Mouse (Mus musculus): Measurements from ENCODE around the gene Man2a1. TPM values are rescaled to one million over a fixed set of nuclear protein-coding genes. Genes with fewer than 3 reads are reported as not detected.

Gene Man2a1
- polyA plus RNA-seq, 1 experiment from 2014 or later: 9.1 TPM

GRCm38 (mm10) chr17:64608923-64609598 is 8.5 kb downstream of the Man2a1 start:
- H3K36me3 ChIP-seq: 0 out of 2 replicates have a peak, but pooled peaks cover 4% of the 10 kb centered on the region
- no peak for DNase-seq (ENCODE audit: low spot score)
- no peak overlapping the region for H3K4me3 ChIP-seq
- H3K4me1 ChIP-seq: peaks cover 8% of the 10 kb centered on the region
- WGBS: 65% methylated on average over 6 of the region's 6 CpGs
- H3K27me3 ChIP-seq (ENCODE audit: insufficient read depth, poor library complexity, severe bottlenecking): peaks cover 4% of the 10 kb centered on the region; the same call in 1 of the 2 replicates
- no peaks in the 10 kb centered on the region for H3K9me3 ChIP-seq
- H3K27ac ChIP-seq: no peak overlapping the region

GRCm38 (mm10) chr17:64609741-64610140 is 9.2 kb downstream of the Man2a1 start:
- DNase-seq (ENCODE audit: low spot score): no peak
- Histone ChIP-seq H3K36me3 (0 out of 2 replicates have a peak, but pooled peaks cover 4% of the 10 kb centered on the region), H3K4me3 (no peak overlapping the region), H3K9me3 (no peaks in the 10 kb centered on the region), H3K27me3 (ENCODE audit: insufficient read depth, poor library complexity, severe bottlenecking) (peaks cover 4% of the 10 kb centered on the region; the same call in 1 of the 2 replicates), H3K4me1 (peaks cover 8% of the 10 kb centered on the region), H3K27ac (no peak overlapping the region)
- WGBS: 59% methylated on average over 3 of the region's 3 CpGs

- Histone ChIP-seq H3K4me1 (0 out of 2 replicates have a peak, but pooled peaks cover 3% of the 10 kb centered on the region), H3K27ac (no peak overlapping the region), H3K27me3 (ENCODE audit: insufficient read depth, poor library complexity, severe bottlenecking) (peaks cover 4% of the 10 kb centered on the region; the same call in 1 of the 2 replicates), H3K4me3 (no peak overlapping the region), H3K9me3 (no peaks in the 10 kb centered on the region), H3K36me3 (0 out of 2 replicates have a peak, but pooled peaks cover 4% of the 10 kb centered on the region)
- DNase-seq (ENCODE audit: low spot score): no peak
- 83% methylated on average over 5 of the region's 5 CpGs for WGBS
Observed at GRCm38 (mm10) chr17:64611426-64611825, 10.9 kb downstream of the Man2a1 start.

GRCm38 (mm10) chr17:64612135-64612885 is 11.8 kb downstream of the Man2a1 start:
- Histone ChIP-seq H3K4me1 (0 out of 2 replicates have a peak, but pooled peaks cover 4% of the 10 kb centered on the region), H3K36me3 (0 out of 2 replicates have a peak, but pooled peaks cover 4% of the 10 kb centered on the region), H3K27ac (no peak overlapping the region), H3K27me3 (ENCODE audit: insufficient read depth, poor library complexity, severe bottlenecking) (peaks cover 4% of the 10 kb centered on the region; the same call in 1 of the 2 replicates), H3K9me3 (no peaks in the 10 kb centered on the region), H3K4me3 (no peak overlapping the region)
- no peak for DNase-seq (ENCODE audit: low spot score)
- WGBS: 88% methylated on average over 16 of the region's 16 CpGs

- 0 out of 2 replicates have a peak, but pooled peaks cover 5% of the 10 kb centered on the region for H3K4me1 ChIP-seq
- peaks cover 4% of the 10 kb centered on the region; the same call in 1 of the 2 replicates for H3K27me3 ChIP-seq (ENCODE audit: insufficient read depth, poor library complexity, severe bottlenecking)
- WGBS: 89% methylated on average over 3 of the region's 3 CpGs
- H3K27ac ChIP-seq: no peak overlapping the region
- no peak overlapping the region for H3K4me3 ChIP-seq
- DNase-seq (ENCODE audit: low spot score): no peak
- H3K36me3 ChIP-seq: 0 out of 2 replicates have a peak, but pooled peaks cover 4% of the 10 kb centered on the region
- H3K9me3 ChIP-seq: no peaks in the 10 kb centered on the region
Observed at GRCm38 (mm10) chr17:64612930-64613329, 12.4 kb downstream of the Man2a1 start.

GRCm38 (mm10) chr17:64613351-64613750 is 12.8 kb downstream of the Man2a1 start:
- H3K27me3 ChIP-seq (ENCODE audit: insufficient read depth, poor library complexity, severe bottlenecking): peaks cover under 1% of the 10 kb centered on the region; the same call in 1 of the 2 replicates
- 75% methylated on average over 3 of the region's 3 CpGs for WGBS
- H3K27ac ChIP-seq: no peak overlapping the region
- no peaks in the 10 kb centered on the region for H3K9me3 ChIP-seq
- H3K36me3 ChIP-seq: 0 out of 2 replicates have a peak, but pooled peaks cover 4% of the 10 kb centered on the region
- no peak for DNase-seq (ENCODE audit: low spot score)
- no peak overlapping the region for H3K4me3 ChIP-seq
- H3K4me1 ChIP-seq: 0 out of 2 replicates have a peak, but pooled peaks cover 7% of the 10 kb centered on the region

- no peak for DNase-seq (ENCODE audit: low spot score)
- Histone ChIP-seq H3K4me3 (no peak overlapping the region), H3K9me3 (no peaks in the 10 kb centered on the region), H3K36me3 (0 out of 2 replicates have a peak, but pooled peaks cover 4% of the 10 kb centered on the region), H3K27me3 (ENCODE audit: insufficient read depth, poor library complexity, severe bottlenecking) (no peaks in the 10 kb centered on the region), H3K27ac (no peak overlapping the region), H3K4me1 (peaks cover 12% of the 10 kb centered on the region)
- 87% methylated on average over 3 of the region's 3 CpGs for WGBS
Observed at GRCm38 (mm10) chr17:64614804-64615203, 14.3 kb downstream of the Man2a1 start.

- Histone ChIP-seq H3K4me3 (no peak overlapping the region), H3K36me3 (0 out of 2 replicates have a peak, but pooled peaks cover 4% of the 10 kb centered on the region), H3K9me3 (no peaks in the 10 kb centered on the region), H3K27me3 (ENCODE audit: insufficient read depth, poor library complexity, severe bottlenecking) (no peaks in the 10 kb centered on the region), H3K4me1 (peaks cover 18% of the 10 kb centered on the region), H3K27ac (no peak overlapping the region)
- no peak for DNase-seq (ENCODE audit: low spot score)
- WGBS: 75% methylated on average over 6 of the region's 6 CpGs
Observed at GRCm38 (mm10) chr17:64615420-64615819, 14.9 kb downstream of the Man2a1 start.

GRCm38 (mm10) chr17:64616259-64616658 is 15.7 kb downstream of the Man2a1 start:
- 0 out of 2 replicates have a peak, but pooled peaks cover 4% of the 10 kb centered on the region for H3K36me3 ChIP-seq
- no peaks in the 10 kb centered on the region for H3K27me3 ChIP-seq (ENCODE audit: insufficient read depth, poor library complexity, severe bottlenecking)
- DNase-seq (ENCODE audit: low spot score): no peak
- H3K9me3 ChIP-seq: no peaks in the 10 kb centered on the region
- WGBS: 78% methylated on average over 6 of the region's 6 CpGs
- H3K4me3 ChIP-seq: no peak overlapping the region
- H3K27ac ChIP-seq: no peak overlapping the region
- peaks cover 22% of the 10 kb centered on the region for H3K4me1 ChIP-seq

- Histone ChIP-seq H3K27ac (no peak overlapping the region), H3K36me3 (no peaks in the 10 kb centered on the region), H3K9me3 (no peaks in the 10 kb centered on the region), H3K4me3 (no peak overlapping the region), H3K4me1 (peaks cover 22% of the 10 kb centered on the region), H3K27me3 (ENCODE audit: insufficient read depth, poor library complexity, severe bottlenecking) (0 out of 2 replicates have a peak, but pooled peaks cover 3% of the 10 kb centered on the region)
- no peak for DNase-seq (ENCODE audit: low spot score)
- 52% methylated on average over 4 of the region's 4 CpGs for WGBS
Observed at GRCm38 (mm10) chr17:64617838-64618237, 17.3 kb downstream of the Man2a1 start.

GRCm38 (mm10) chr17:64618996-64619395 is 18.5 kb downstream of the Man2a1 start:
- 78% methylated on average over 4 of the region's 4 CpGs for WGBS
- no peaks in the 10 kb centered on the region for H3K36me3 ChIP-seq
- H3K27me3 ChIP-seq (ENCODE audit: insufficient read depth, poor library complexity, severe bottlenecking): 0 out of 2 replicates have a peak, but pooled peaks cover 3% of the 10 kb centered on the region
- no peak overlapping the region for H3K27ac ChIP-seq
- H3K9me3 ChIP-seq: no peaks in the 10 kb centered on the region
- DNase-seq (ENCODE audit: low spot score): no peak
- H3K4me1 ChIP-seq: peaks cover 22% of the 10 kb centered on the region
- no peak overlapping the region for H3K4me3 ChIP-seq

- Histone ChIP-seq H3K9me3 (no peaks in the 10 kb centered on the region), H3K4me1 (peaks cover 22% of the 10 kb centered on the region), H3K4me3 (no peak overlapping the region), H3K27me3 (ENCODE audit: insufficient read depth, poor library complexity, severe bottlenecking) (0 out of 2 replicates have a peak, but pooled peaks cover 3% of the 10 kb centered on the region), H3K27ac (no peak overlapping the region), H3K36me3 (0 out of 2 replicates have a peak, but pooled peaks cover 4% of the 10 kb centered on the region)
- WGBS: 36% methylated on average over 9 of the region's 9 CpGs
- DNase-seq (ENCODE audit: low spot score): no peak
Observed at GRCm38 (mm10) chr17:64620135-64620534, 19.6 kb downstream of the Man2a1 start.
